Mouse (Mus musculus): Measurements from ENCODE around the gene Zfp217. TPM values are rescaled to one million over a fixed set of nuclear protein-coding genes. Genes with fewer than 3 reads are reported as not detected.

Zfp217 gene
- 5.5 TPM for polyA plus RNA-seq (2014; fragmentation: Illumina TruSeq; extraction: RNeasy Lipid Tissue Mini Kit (QIAGEN cat#74804); ENCODE audit: low read depth, low replicate concordance)

GRCm38 (mm10) chr2:170147661-170148153 is at the start of gene Zfp217:
Gene Zfp217 (minus strand): TSS chr2:170148103.

